Mouse (Mus musculus) G1E (cell line): ENCODE measurements around the gene Nup153.

Experiments used
- CTCF ChIP-seq: IDR thresholded peaks from 2 replicates; pipeline ENCODE4 v1.5.1; 2012; ENCODE audit warnings: low read depth, low read length, inconsistent platforms, mixed read lengths
- GATA2 ChIP-seq: IDR thresholded peaks from 2 replicates; pipeline ENCODE4 v1.6.1; 2012; ENCODE audit warnings: low read depth, low read length, inconsistent platforms, borderline replicate concordance

DNA sequence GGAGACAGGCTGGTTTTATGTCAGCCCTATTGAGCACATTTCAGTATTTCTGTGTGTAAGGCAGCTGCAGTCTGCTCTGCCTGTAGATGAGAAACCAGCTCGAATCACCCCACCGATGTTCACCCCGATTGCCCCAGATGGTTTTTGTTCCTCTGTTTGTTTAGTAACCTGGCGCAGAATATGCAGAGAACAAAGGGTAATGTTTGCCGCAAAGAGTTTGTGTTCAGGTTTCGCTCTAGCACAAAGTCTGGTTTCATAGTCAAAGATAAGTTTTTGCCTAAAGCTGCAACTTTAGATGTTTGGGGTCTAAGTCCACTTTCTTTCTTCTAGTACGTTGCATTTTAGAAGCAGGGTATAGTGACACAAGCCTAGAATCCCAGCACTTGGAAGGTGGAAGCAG is 75.1 kb downstream of the Nup153 start:
- TF ChIP-seq CTCF (no peak), GATA2 (no peak)
